Mouse (Mus musculus): ENCODE data around the gene Habp4. TPM values are rescaled to one million over a fixed set of nuclear protein-coding genes. Genes with fewer than 3 reads are reported as not detected.
A peak's percentile ranks its signal among the peaks of the same experiment; 100 is the strongest.

Gene Habp4
- 8.3 and 10.3 TPM in 2 replicates for polyA plus RNA-seq (2012; rRNA removed)

- Histone ChIP-seq H3K4me3 (ENCODE audit: extremely low read depth, insufficient read depth, insufficient read length) (peak within 1 kb of the TSS; percentile 82), H3K27ac (ENCODE audit: insufficient read depth, low read length) (peak within 1 kb of the TSS; percentile 65), H3K4me1 (ENCODE audit: control insufficient read depth, insufficient read depth, insufficient read length) (peaks cover 13% of the 10 kb centered on the region), H3K36me3 (ENCODE audit: control insufficient read depth, insufficient read depth, low read length) (no peaks in the 10 kb centered on the region), H3K27me3 (ENCODE audit: control insufficient read depth, insufficient read depth, low read length) (no peaks in the 10 kb centered on the region)
- TF ChIP-seq POLR2A (IDR thresholded peaks at IDR 0.05; ENCODE audit: low read depth, low read length) (no peak), CTCF (IDR thresholded peaks at IDR 0.05; ENCODE audit: extremely low read depth, insufficient read depth, insufficient read length, insufficient replicate concordance) (no peak)
- peak; percentile 95 to 98 for DNase-seq (ENCODE audit: low read depth in 1 of 2, low spot score in 2 of 2)
- WGBS = under 1% methylated on average over 23 of the region's 31 CpGs
These were observed at the start of gene Habp4 for GRCm38 (mm10) chr13:64161548-64161915. Habp4 (plus strand) TSS chr13:64161824.

- no peak for DNase-seq (ENCODE audit: low read depth in 1 of 2, low spot score in 2 of 2)
- WGBS = 53% methylated on average over 2 of the region's 2 CpGs
- H3K27me3 ChIP-seq (ENCODE audit: control insufficient read depth, insufficient read depth, low read length) = no peaks in the 10 kb centered on the region
These were observed 44.2 kb upstream of the Habp4 start for GRCm38 (mm10) chr13:64117442-64117841.

GRCm38 (mm10) chr13:64120760-64121159, 40.9 kb upstream of the Habp4 start:
- DNase-seq (ENCODE audit: low read depth in 1 of 2, low spot score in 2 of 2) = no peak
- Histone ChIP-seq H3K4me3 (ENCODE audit: extremely low read depth, insufficient read depth, insufficient read length) (no peak overlapping the region), H3K36me3 (ENCODE audit: control insufficient read depth, insufficient read depth, low read length) (no peaks in the 10 kb centered on the region), H3K4me1 (ENCODE audit: control insufficient read depth, insufficient read depth, insufficient read length) (no peaks in the 10 kb centered on the region; the same call in 1 of the 2 replicates), H3K27ac (ENCODE audit: insufficient read depth, low read length) (no peak overlapping the region), H3K27me3 (ENCODE audit: control insufficient read depth, insufficient read depth, low read length) (no peaks in the 10 kb centered on the region)
- 29% methylated on average over 4 of the region's 4 CpGs for WGBS
- TF ChIP-seq CTCF (IDR thresholded peaks at IDR 0.05; ENCODE audit: extremely low read depth, insufficient read depth, insufficient read length, insufficient replicate concordance) (no peak), POLR2A (IDR thresholded peaks at IDR 0.05; ENCODE audit: low read depth, low read length) (no peak)

More at GRCm38 (mm10) chr13:64117442-64117841, 44.2 kb upstream of the Habp4 start:
- Histone ChIP-seq H3K36me3 (ENCODE audit: control insufficient read depth, insufficient read depth, low read length) (no peaks in the 10 kb centered on the region; the same call in 1 of the 2 replicates), H3K27ac (ENCODE audit: insufficient read depth, low read length) (no peak overlapping the region), H3K4me1 (ENCODE audit: control insufficient read depth, insufficient read depth, insufficient read length) (no peaks in the 10 kb centered on the region; the same call in 1 of the 2 replicates), H3K4me3 (ENCODE audit: extremely low read depth, insufficient read depth, insufficient read length) (no peak overlapping the region)
- TF ChIP-seq CTCF (IDR thresholded peaks at IDR 0.05; ENCODE audit: extremely low read depth, insufficient read depth, insufficient read length, insufficient replicate concordance) = no peak
- TF ChIP-seq POLR2A (IDR thresholded peaks at IDR 0.05; ENCODE audit: low read depth, low read length) = no peak

- 79% methylated on average over 6 of the region's 6 CpGs for WGBS
- Histone ChIP-seq H3K27ac (ENCODE audit: insufficient read depth, low read length) (no peak overlapping the region), H3K4me1 (ENCODE audit: control insufficient read depth, insufficient read depth, insufficient read length) (no peaks in the 10 kb centered on the region; the same call in 1 of the 2 replicates), H3K4me3 (ENCODE audit: extremely low read depth, insufficient read depth, insufficient read length) (no peak overlapping the region), H3K27me3 (ENCODE audit: control insufficient read depth, insufficient read depth, low read length) (no peaks in the 10 kb centered on the region), H3K36me3 (ENCODE audit: control insufficient read depth, insufficient read depth, low read length) (no peaks in the 10 kb centered on the region)
- DNase-seq (ENCODE audit: low read depth in 1 of 2, low spot score in 2 of 2) = no peak
- TF ChIP-seq POLR2A (IDR thresholded peaks at IDR 0.05; ENCODE audit: low read depth, low read length) = no peak
- TF ChIP-seq CTCF (IDR thresholded peaks at IDR 0.05; ENCODE audit: extremely low read depth, insufficient read depth, insufficient read length, insufficient replicate concordance) = no peak
These were observed 38.0 kb upstream of the Habp4 start for GRCm38 (mm10) chr13:64123491-64124188.

GRCm38 (mm10) chr13:64124886-64125285, 36.7 kb upstream of the Habp4 start:
- 93% methylated on average over 6 of the region's 6 CpGs for WGBS
- DNase-seq (ENCODE audit: low read depth in 1 of 2, low spot score in 2 of 2) = no peak
- TF ChIP-seq POLR2A (IDR thresholded peaks at IDR 0.05; ENCODE audit: low read depth, low read length) (no peak), CTCF (IDR thresholded peaks at IDR 0.05; ENCODE audit: extremely low read depth, insufficient read depth, insufficient read length, insufficient replicate concordance) (no peak)

GRCm38 (mm10) chr13:64126316-64126715, 35.3 kb upstream of the Habp4 start:
- no peak for TF ChIP-seq CTCF (IDR thresholded peaks at IDR 0.05; ENCODE audit: extremely low read depth, insufficient read depth, insufficient read length, insufficient replicate concordance)
- TF ChIP-seq POLR2A (IDR thresholded peaks at IDR 0.05; ENCODE audit: low read depth, low read length) = no peak
- Histone ChIP-seq H3K4me3 (ENCODE audit: extremely low read depth, insufficient read depth, insufficient read length) (no peak overlapping the region), H3K27me3 (ENCODE audit: control insufficient read depth, insufficient read depth, low read length) (no peaks in the 10 kb centered on the region), H3K4me1 (ENCODE audit: control insufficient read depth, insufficient read depth, insufficient read length) (no peaks in the 10 kb centered on the region), H3K36me3 (ENCODE audit: control insufficient read depth, insufficient read depth, low read length) (no peaks in the 10 kb centered on the region), H3K27ac (ENCODE audit: insufficient read depth, low read length) (no peak overlapping the region)
- DNase-seq (ENCODE audit: low read depth in 1 of 2, low spot score in 2 of 2) = no peak
- 80% methylated on average over 4 of the region's 4 CpGs for WGBS

More at GRCm38 (mm10) chr13:64124886-64125285, 36.7 kb upstream of the Habp4 start:
- no peaks in the 10 kb centered on the region for H3K27me3 ChIP-seq (ENCODE audit: control insufficient read depth, insufficient read depth, low read length)
- H3K36me3 ChIP-seq (ENCODE audit: control insufficient read depth, insufficient read depth, low read length) = no peaks in the 10 kb centered on the region
- no peaks in the 10 kb centered on the region; the same call in 1 of the 2 replicates for H3K4me1 ChIP-seq (ENCODE audit: control insufficient read depth, insufficient read depth, insufficient read length)
- no peak overlapping the region for H3K4me3 ChIP-seq (ENCODE audit: extremely low read depth, insufficient read depth, insufficient read length)
- H3K27ac ChIP-seq (ENCODE audit: insufficient read depth, low read length) = no peak overlapping the region

Measured in spleen, adult 2 months (tissue).